Mouse (Mus musculus) limb, embryonic 14.5 days (tissue): ENCODE results near the gene Trim63. TPM values are rescaled to one million over a fixed set of nuclear protein-coding genes. Genes with fewer than 3 reads are reported as not detected.

Experiments used
- ATAC-seq: fragments of 200-750 bp; cut with Nextera tagmentation; 2 replicates; pipeline ENCODE4 v1.8.0; 2017; ENCODE audit warnings: low read depth, moderate number of reproducible peaks, moderate TSS enrichment; ENCODE audit not compliant: low FRiP score
- DNase-seq: peaks from one replicate; pipeline ENCODE4 v3.0.0-alpha.2; 2015; ENCODE audit warnings: low spot score
- H3K27ac ChIP-seq: fragments of 300-500 bp; sonication (generic); replicated peaks from 2 replicates; pipeline ENCODE4 v1.5.1; 2014; ENCODE audit warnings: low read depth, mild to moderate bottlenecking, low read length, moderate library complexity, mixed read lengths
- H3K27me3 ChIP-seq: fragments of 300-500 bp; sonication (generic); 2 replicates; pipeline ENCODE4 v1.6.1; 2014; ENCODE audit warnings: low read length, mixed read lengths; ENCODE audit not compliant: control insufficient read depth, insufficient read depth
- H3K36me3 ChIP-seq: fragments of 300-500 bp; sonication (generic); 2 replicates; pipeline ENCODE4 v1.6.1; 2014; ENCODE audit warnings: mild to moderate bottlenecking, low read length, moderate library complexity, mixed read lengths; ENCODE audit not compliant: control insufficient read depth, insufficient read depth
- H3K4me1 ChIP-seq: fragments of 300-500 bp; sonication (generic); 2 replicates; pipeline ENCODE4 v1.6.1; 2014; ENCODE audit warnings: antibody characterized with exemption, low read length, mixed read lengths; ENCODE audit not compliant: control insufficient read depth, insufficient read depth
- H3K4me2 ChIP-seq: fragments of 300-500 bp; sonication (generic); replicated peaks from 2 replicates; pipeline ENCODE4 v1.6.1; 2014; ENCODE audit warnings: low read depth, mild to moderate bottlenecking, low read length, moderate library complexity; ENCODE audit not compliant: severe bottlenecking
- H3K4me3 ChIP-seq: fragments of 300-500 bp; sonication (generic); replicated peaks from 2 replicates; pipeline ENCODE4 v1.5.1; 2014; ENCODE audit warnings: low read length
- H3K9ac ChIP-seq: fragments of 300-500 bp; sonication (generic); 2 replicates; pipeline ENCODE4 v1.6.1; 2014; ENCODE audit warnings: mild to moderate bottlenecking, low read depth, low read length, moderate library complexity; ENCODE audit not compliant: severe bottlenecking
- H3K9me3 ChIP-seq: fragments of 300-500 bp; sonication (generic); 2 replicates; pipeline ENCODE4 v1.6.1; 2016; ENCODE audit warnings: low read length; ENCODE audit not compliant: control insufficient read depth
- POLR2A ChIP-seq: fragments of 200-500 bp; IDR thresholded peaks from 2 replicates; pipeline ENCODE4 v1.8.0; 2012; ENCODE audit warnings: inconsistent platforms, mild to moderate bottlenecking, moderate library complexity, borderline replicate concordance; ENCODE audit not compliant: insufficient read depth, insufficient read length; ENCODE audit errors: extremely low read depth
- WGBS: fragments of 180-500 bp; shearing (Covaris S2); extraction: QIAGEN DNeasy Blood & Tissue Kit; methylation state at CpG from one replicate; pipeline ENCODE4 v1.1.7; 2014; 5-methylcytosine and 5-hydroxymethylcytosine counted together
- polyA plus RNA-seq, 2 experiments: library from polyadenylated mRNA; depleted of rRNA in 1 of 2; stranded (reverse) in 1 of 2; unstranded in 1 of 2; fragments of >200 nt; fragmentation: Nextera tagmentation in 1 of 2; extraction: Ambion mirVana in 1 of 2; gene quantifications; 2 replicates each; pipeline versions ENCODE4 v1.2.1 to v1.2.3; 2012 to 2014

Trim63 gene
- polyA plus RNA-seq, 2 experiments = 1.4 to 5.1 TPM

DNA sequence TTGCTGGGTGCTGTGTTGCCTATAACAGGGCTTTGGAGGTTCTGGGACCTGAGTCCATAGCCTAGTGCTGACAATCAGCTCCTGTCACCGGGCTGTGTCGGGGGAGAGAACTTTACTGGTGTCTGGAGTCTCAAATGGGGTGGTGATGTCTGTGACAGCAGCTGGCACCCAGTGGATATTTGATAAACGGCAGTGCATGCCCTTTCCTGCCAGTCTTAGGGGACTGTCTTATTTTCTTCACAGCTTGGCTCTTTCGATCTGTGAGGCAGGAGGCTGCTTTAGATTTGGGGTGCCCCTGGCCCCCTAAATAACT, 15.5 kb upstream of the Trim63 start:
- 50% methylated on average over 4 of the region's 4 CpGs for WGBS
- H3K4me2 ChIP-seq = no peak overlapping the region
- no peak for TF ChIP-seq POLR2A
- no peak overlapping the region for H3K27ac ChIP-seq
- H3K9ac ChIP-seq = no peak overlapping the region
- H3K36me3 ChIP-seq = no peaks in the 10 kb centered on the region
- no peaks in the 10 kb centered on the region for H3K4me1 ChIP-seq
- H3K9me3 ChIP-seq = no peaks in the 10 kb centered on the region
- DNase-seq (no peak), ATAC-seq (no peak)
- no peaks in the 10 kb centered on the region for H3K27me3 ChIP-seq
- no peak overlapping the region for H3K4me3 ChIP-seq

DNA sequence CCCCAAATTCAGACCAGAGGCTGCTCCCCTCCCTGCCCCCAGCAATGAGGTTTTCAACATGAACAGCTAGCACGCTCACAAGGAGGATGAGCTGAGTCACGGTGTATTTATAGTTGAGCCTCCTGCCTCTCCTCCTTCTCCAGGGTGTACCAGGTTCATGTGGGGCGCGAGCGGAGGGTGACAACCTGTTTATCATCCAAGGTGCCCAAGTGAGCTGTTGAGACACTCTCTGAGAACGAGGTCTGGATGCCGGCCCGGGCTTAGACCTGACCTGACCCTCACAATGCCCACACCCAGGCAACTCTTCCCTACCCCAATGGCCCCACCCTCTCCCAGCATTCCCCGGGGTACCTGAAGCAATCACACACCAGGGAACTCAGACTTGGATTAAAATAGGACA, 14.6 kb upstream of the Trim63 start:
- Histone ChIP-seq H3K9ac (no peak overlapping the region), H3K4me3 (no peak overlapping the region), H3K9me3 (no peaks in the 10 kb centered on the region), H3K27me3 (no peaks in the 10 kb centered on the region), H3K4me2 (no peak overlapping the region), H3K4me1 (no peaks in the 10 kb centered on the region), H3K36me3 (no peaks in the 10 kb centered on the region), H3K27ac (no peak overlapping the region)
- ATAC-seq = no peak
- TF ChIP-seq POLR2A = no peak
- no peak for DNase-seq
- 73% methylated on average over 9 of the region's 9 CpGs for WGBS

DNA sequence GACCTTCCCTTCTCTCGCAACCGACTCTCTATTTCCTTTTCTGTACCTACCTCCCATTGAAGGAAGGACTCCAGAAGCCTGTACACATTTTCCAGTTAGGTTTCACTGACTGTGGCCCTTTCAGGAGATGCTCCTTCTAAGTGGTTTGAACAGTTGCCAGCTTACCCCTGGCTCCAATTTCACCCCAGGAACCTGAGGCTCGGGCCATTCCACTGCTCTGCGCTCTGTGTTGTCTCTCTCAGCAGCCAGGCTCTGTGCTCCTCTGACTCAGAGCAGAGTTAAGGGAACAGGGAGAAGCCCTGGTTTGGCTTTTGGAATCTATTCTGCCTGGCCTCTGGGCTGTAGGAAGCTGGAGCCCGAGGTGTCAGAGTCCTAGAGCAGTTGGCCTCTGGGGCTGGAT, 12.8 kb upstream of the Trim63 start:
- no peak for DNase-seq
- ATAC-seq = no peak
- Histone ChIP-seq H3K4me1 (peaks cover 2% of the 10 kb centered on the region; the same call in 1 of the 2 replicates), H3K4me2 (no peak overlapping the region), H3K4me3 (no peak overlapping the region), H3K9ac (no peak overlapping the region), H3K9me3 (no peaks in the 10 kb centered on the region), H3K36me3 (no peaks in the 10 kb centered on the region), H3K27ac (no peak overlapping the region), H3K27me3 (no peaks in the 10 kb centered on the region)
- no peak for TF ChIP-seq POLR2A
- WGBS = 76% methylated on average over 5 of the region's 5 CpGs

DNA sequence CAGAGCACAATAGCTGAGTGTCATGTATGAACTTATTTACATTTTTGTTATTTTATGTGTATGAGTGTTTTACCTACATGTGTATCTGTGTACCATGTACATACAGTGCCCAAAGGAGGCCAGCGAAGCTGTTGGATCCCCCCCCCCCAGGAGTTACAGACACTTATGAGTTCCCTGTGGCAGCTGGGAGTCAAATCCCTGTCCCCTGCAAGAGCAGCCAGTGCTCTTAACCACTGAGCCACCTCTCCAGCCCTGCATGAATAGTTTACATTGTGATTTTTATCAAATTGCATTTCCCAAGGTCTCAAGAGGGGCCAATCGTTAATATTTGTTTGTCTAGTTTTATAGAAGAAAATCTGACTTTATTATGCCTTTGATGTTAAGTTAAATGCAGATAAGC, 8.0 kb upstream of the Trim63 start:
- Histone ChIP-seq H3K4me2 (no peak overlapping the region), H3K9me3 (no peaks in the 10 kb centered on the region), H3K9ac (no peak overlapping the region), H3K36me3 (no peaks in the 10 kb centered on the region), H3K27me3 (no peaks in the 10 kb centered on the region), H3K4me3 (no peak overlapping the region), H3K4me1 (peaks cover 7% of the 10 kb centered on the region), H3K27ac (no peak overlapping the region)
- 63% methylated on average over 2 of the region's 2 CpGs for WGBS
- ATAC-seq = no peak
- no peak for TF ChIP-seq POLR2A
- no peak for DNase-seq

DNA sequence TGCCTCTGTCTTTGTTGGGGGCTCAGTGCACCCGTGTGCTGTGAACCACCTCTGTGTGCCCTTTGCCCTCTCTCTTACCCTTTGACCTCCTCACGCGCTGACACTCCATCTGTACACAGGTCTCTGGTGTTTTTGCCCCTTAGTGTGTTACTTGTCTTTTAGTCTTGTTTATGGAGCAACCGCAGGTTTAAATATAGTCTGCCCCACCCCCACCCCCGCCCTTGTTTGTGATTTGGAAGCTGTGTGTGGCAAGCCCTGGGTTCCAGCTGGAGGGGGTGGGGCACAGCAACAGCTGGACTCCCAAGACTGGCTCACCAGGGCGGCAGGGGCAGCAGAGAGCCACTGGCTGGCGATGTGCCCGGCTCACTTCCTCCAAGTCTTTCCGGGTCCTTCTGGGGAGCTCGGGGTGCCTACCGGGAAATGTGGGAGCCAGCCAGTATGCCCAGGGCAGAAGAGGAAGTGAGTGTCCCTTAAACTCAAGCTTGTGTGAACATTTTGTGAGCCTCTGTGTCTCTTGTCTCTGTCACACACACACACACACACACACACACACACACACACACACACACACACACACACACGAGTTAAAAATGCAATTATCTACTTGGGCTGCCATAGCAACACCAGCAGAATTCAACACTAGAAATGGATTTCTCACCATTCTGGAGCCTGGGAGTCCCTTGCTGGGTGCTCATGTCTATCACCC, 7.4 kb upstream of the Trim63 start:
- no peak for ATAC-seq
- WGBS = 11% methylated on average over 12 of the region's 12 CpGs

DNA sequence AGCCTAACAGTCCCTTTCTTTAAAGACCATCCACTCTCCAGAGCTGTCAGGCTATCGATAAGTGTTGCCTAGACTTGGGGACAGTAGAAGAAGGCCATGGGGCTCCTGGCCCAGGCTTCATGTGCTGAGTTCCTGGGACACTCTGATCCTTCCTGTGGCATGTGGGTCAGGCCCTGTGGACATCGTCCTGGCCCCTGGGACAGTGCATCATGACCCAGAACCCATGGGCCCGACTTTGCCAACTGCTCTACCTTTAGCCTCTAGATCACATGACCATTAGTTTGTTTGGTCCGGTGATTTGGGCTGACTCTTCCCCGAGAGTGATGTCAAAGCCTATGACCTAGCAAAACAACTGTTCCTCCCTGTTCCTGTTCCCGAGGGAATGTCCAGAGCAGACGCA, 4.8 kb upstream of the Trim63 start:
- ATAC-seq (no peak), DNase-seq (no peak)
- no peak overlapping the region for H3K27ac ChIP-seq
- no peaks in the 10 kb centered on the region for H3K36me3 ChIP-seq
- H3K9me3 ChIP-seq = no peaks in the 10 kb centered on the region; the same call in 1 of the 2 replicates
- H3K4me1 ChIP-seq = peaks cover 14% of the 10 kb centered on the region
- TF ChIP-seq POLR2A = no peak
- H3K4me2 ChIP-seq = no peak overlapping the region
- 85% methylated on average over 7 of the region's 7 CpGs for WGBS
- no peaks in the 10 kb centered on the region for H3K27me3 ChIP-seq
- no peak overlapping the region for H3K4me3 ChIP-seq
- no peak overlapping the region for H3K9ac ChIP-seq

More for the DNA sequence above, 7.4 kb upstream of the Trim63 start:
- Histone ChIP-seq H3K36me3 (no peaks in the 10 kb centered on the region), H3K4me1 (peaks cover 7% of the 10 kb centered on the region), H3K4me3 (no peak overlapping the region), H3K4me2 (no peak overlapping the region; the same call in 1 of the 2 replicates), H3K27me3 (no peaks in the 10 kb centered on the region), H3K9me3 (no peaks in the 10 kb centered on the region), H3K27ac (no peak overlapping the region), H3K9ac (no peak overlapping the region)
- no peak for TF ChIP-seq POLR2A
- DNase-seq = peak; percentile 60
